8 mouse cellular contexts compared by ENCODE assay signal in genomic region chr16:30870110-30870509, GRCm38 (mm10).
DNase-seq lines count a peak whose midpoint lies in the region; ATAC-seq and TF ChIP-seq lines count a peak whose summit lies in the region.

No protein-coding gene starts in this region.

- no peaks in the 10 kb centered on the region for H3K27me3 ChIP-seq in thymus, adult 2 months (ENCODE audit: control insufficient read depth, insufficient read depth, low read length)
- no peaks in the 10 kb centered on the region for H3K27me3 ChIP-seq in embryonic facial prominence, embryonic 12.5 days
- H3K27me3 ChIP-seq in liver, postnatal 0 days (ENCODE audit: insufficient read depth, low read length) = no peaks in the 10 kb centered on the region
- H3K27me3 ChIP-seq in midbrain, embryonic 14.5 days (ENCODE audit: control insufficient read depth, insufficient read depth, low read length) = no peaks in the 10 kb centered on the region

- H3K4me3 ChIP-seq in thymus, adult 2 months (ENCODE audit: control insufficient read depth, insufficient read depth, low read length) = no peak overlapping the region
- no peak overlapping the region for H3K4me3 ChIP-seq in embryonic facial prominence, embryonic 12.5 days
- H3K4me3 ChIP-seq in liver, postnatal 0 days (ENCODE audit: low read depth, low read length) = no peak overlapping the region
- no peak overlapping the region for H3K4me3 ChIP-seq in midbrain, embryonic 14.5 days (replicated peaks; ENCODE audit: low read depth, low read length)

- TF ChIP-seq POLR2A in thymus, adult 2 months (IDR thresholded peaks at IDR 0.05; ENCODE audit: control insufficient read depth, extremely low read depth, insufficient read depth, low read length, poor library complexity) = no peak

- H3K9me3 ChIP-seq in embryonic facial prominence, embryonic 12.5 days = no peaks in the 10 kb centered on the region
- H3K9me3 ChIP-seq in liver, postnatal 0 days (ENCODE audit: low read length) = no peaks in the 10 kb centered on the region; the same call in 1 of the 2 replicates
- H3K9me3 ChIP-seq in midbrain, embryonic 14.5 days (ENCODE audit: control insufficient read depth, low read length) = no peaks in the 10 kb centered on the region

- WGBS in thymus, adult 2 months = 71% methylated on average over 14 of the region's 14 CpGs
- WGBS in embryonic facial prominence, embryonic 12.5 days = 45% methylated on average over 14 of the region's 14 CpGs
- 40% methylated on average over 14 of the region's 14 CpGs for WGBS in liver, postnatal 0 days (ENCODE audit: insufficient replicate concordance)
- WGBS in midbrain, embryonic 14.5 days = 80% methylated on average over 14 of the region's 14 CpGs

- no peak for ATAC-seq in embryonic facial prominence, embryonic 12.5 days (ENCODE audit: insufficient number of reproducible peaks, insufficient read depth, low FRiP score, low TSS enrichment)
- ATAC-seq in liver, postnatal 0 days = peak; percentile 33
- no peak for ATAC-seq in midbrain, embryonic 14.5 days (ENCODE audit: low FRiP score, low TSS enrichment)

- H3K27ac ChIP-seq in thymus, adult 2 months (ENCODE audit: control insufficient read depth, insufficient read depth, low read length) = no peak overlapping the region
- no peak overlapping the region for H3K27ac ChIP-seq in embryonic facial prominence, embryonic 12.5 days
- H3K27ac ChIP-seq in liver, postnatal 0 days (ENCODE audit: low read depth) = 0 out of 2 replicates have a peak overlapping the region, but pooled peaks have one; percentile 18
- no peak overlapping the region for H3K27ac ChIP-seq in midbrain, embryonic 14.5 days (replicated peaks; ENCODE audit: low read depth, low read length)

- DNase-seq in thymus, adult 2 months = peak; percentile 14
- no peak for DNase-seq in thymus, adult 18-20 months
- peak; percentile 71 to 73 for DNase-seq in heart, postnatal 36 days
- peak; percentile 73 for DNase-seq in liver, postnatal 0 days
- DNase-seq in testis, postnatal 10 days (ENCODE audit: low spot score) = peak; percentile 77
- DNase-seq in frontal cortex, postnatal 36 days (ENCODE audit: low spot score in 2 of 2) = no peak
- DNase-seq in midbrain, embryonic 14.5 days = no peak

- TF ChIP-seq CTCF in thymus, adult 2 months (IDR thresholded peaks at IDR 0.05; ENCODE audit: borderline replicate concordance, control insufficient read depth, extremely low read depth, insufficient read depth, low read length, poor library complexity) = peak; percentile 39; the same call in 1 of the 2 replicates
- TF ChIP-seq CTCF in liver, postnatal 0 days (IDR thresholded peaks at IDR 0.05; ENCODE audit: low read depth) = peak; percentile 67

- 0 out of 2 replicates have a peak overlapping the region, but pooled peaks have one; percentile 1 for H3K4me2 ChIP-seq in embryonic facial prominence, embryonic 12.5 days (replicated peaks)
- H3K4me2 ChIP-seq in liver, postnatal 0 days (ENCODE audit: low read depth, low read length) = no peak overlapping the region
- H3K4me2 ChIP-seq in midbrain, embryonic 14.5 days (ENCODE audit: low read length) = no peak overlapping the region

- H3K9ac ChIP-seq in embryonic facial prominence, embryonic 12.5 days = no peak overlapping the region
- no peak overlapping the region for H3K9ac ChIP-seq in liver, postnatal 0 days (replicated peaks)
- H3K9ac ChIP-seq in midbrain, embryonic 14.5 days (replicated peaks; ENCODE audit: low read length) = no peak overlapping the region

- TF ChIP-seq EP300 in liver, postnatal 0 days (IDR thresholded peaks at IDR 0.05; ENCODE audit: low read depth) = no peak

- intact Hi-C loops in heart, postnatal 36 days (cut with DNase I) = loop anchor here (1.0 to 2.0 kb wide), 3 partner anchors 77 to 266 kb away; no protein-coding TSS in a partner anchor

- H3K36me3 ChIP-seq in thymus, adult 2 months (ENCODE audit: control insufficient read depth, insufficient read depth, low read length) = no peaks in the 10 kb centered on the region
- H3K36me3 ChIP-seq in embryonic facial prominence, embryonic 12.5 days = no peaks in the 10 kb centered on the region
- no peaks in the 10 kb centered on the region for H3K36me3 ChIP-seq in liver, postnatal 0 days (replicated peaks; ENCODE audit: insufficient read depth, low read length)
- no peaks in the 10 kb centered on the region for H3K36me3 ChIP-seq in midbrain, embryonic 14.5 days (ENCODE audit: control insufficient read depth, insufficient read depth, low read length)

- H3K4me1 ChIP-seq in thymus, adult 2 months (replicated peaks; ENCODE audit: control insufficient read depth, insufficient read depth, low read length) = peaks cover 5% of the 10 kb centered on the region
- H3K4me1 ChIP-seq in embryonic facial prominence, embryonic 12.5 days = peaks cover 11% of the 10 kb centered on the region; the same call in 1 of the 2 replicates
- peaks cover 16% of the 10 kb centered on the region for H3K4me1 ChIP-seq in liver, postnatal 0 days (ENCODE audit: insufficient read depth)
- 0 out of 2 replicates have a peak, but pooled peaks cover 8% of the 10 kb centered on the region for H3K4me1 ChIP-seq in midbrain, embryonic 14.5 days (ENCODE audit: control insufficient read depth, insufficient read depth, low read length)

Comparison
In these comparisons a context has a peak if more than half of its experiments do, and no peak if none do; other contexts are left out.
1. DNase-seq: peak in thymus, adult 2 months (single experiment), heart, postnatal 36 days (2 of 2), liver, postnatal 0 days (single experiment) and testis, postnatal 10 days (single experiment); none in thymus, adult 18-20 months (0 of 2), frontal cortex, postnatal 36 days (0 of 2) and midbrain, embryonic 14.5 days (single experiment).